Mouse (Mus musculus) limb, embryonic 13.5 days (tissue): ENCODE measurements at regions not wholly inside any gene's neighbourhood (a gene's known extent, or its start where the extent isn't known, plus 50 kb on each side); places are given as distances from the start of the nearest gene placed in this dataset.

ENCODE experiments used
- ATAC-seq: fragments of 200-750 bp; cut with Nextera tagmentation; 2 replicates; pipeline ENCODE4 v1.8.0; 2017; ENCODE audit warnings: low read depth, moderate number of reproducible peaks, moderate TSS enrichment; ENCODE audit not compliant: low FRiP score
- H3K27ac ChIP-seq: fragments of 300-500 bp; sonication (generic); 2 replicates; pipeline ENCODE4 v1.5.1; 2015; ENCODE audit warnings: inconsistent platforms, mild to moderate bottlenecking, moderate library complexity
- H3K27me3 ChIP-seq: fragments of 300-500 bp; sonication (generic); 2 replicates; pipeline ENCODE4 v1.6.1; 2015; ENCODE audit warnings: mild to moderate bottlenecking, inconsistent platforms
- H3K36me3 ChIP-seq: fragments of 300-500 bp; sonication (generic); 2 replicates; pipeline ENCODE4 v1.6.1; 2015; ENCODE audit warnings: inconsistent platforms, mild to moderate bottlenecking, moderate library complexity
- H3K4me1 ChIP-seq: fragments of 300-500 bp; sonication (generic); 2 replicates; pipeline ENCODE4 v1.6.1; 2015; ENCODE audit warnings: inconsistent platforms
- H3K4me2 ChIP-seq: fragments of 300-500 bp; sonication (generic); replicated peaks from 2 replicates; pipeline ENCODE4 v1.6.1; 2015; ENCODE audit warnings: inconsistent platforms, mild to moderate bottlenecking, moderate library complexity
- H3K4me3 ChIP-seq: fragments of 300-500 bp; sonication (generic); 2 replicates; pipeline ENCODE4 v1.5.1; 2015; ENCODE audit warnings: moderate library complexity, mild to moderate bottlenecking, inconsistent platforms
- H3K9ac ChIP-seq: fragments of 300-500 bp; sonication (generic); 2 replicates; pipeline ENCODE4 v1.6.1; 2015; ENCODE audit warnings: mild to moderate bottlenecking, inconsistent platforms
- H3K9me3 ChIP-seq: fragments of 300-500 bp; sonication (generic); 2 replicates; pipeline ENCODE4 v1.6.1; 2016; ENCODE audit warnings: inconsistent platforms
- WGBS: fragments of 180-500 bp; shearing (Covaris S2); methylation state at CpG from one replicate; pipeline ENCODE4 v1.1.7; 2015; 5-methylcytosine and 5-hydroxymethylcytosine counted together

GRCm38 (mm10) chr15:27305035-27305434 lies 161.4 kb upstream of the Ank start:
- Histone ChIP-seq H3K36me3 (no peaks in the 10 kb centered on the region), H3K4me3 (no peak overlapping the region), H3K4me2 (no peak overlapping the region), H3K4me1 (0 out of 2 replicates have a peak, but pooled peaks cover 5% of the 10 kb centered on the region), H3K9ac (no peak overlapping the region), H3K27me3 (no peaks in the 10 kb centered on the region), H3K9me3 (no peaks in the 10 kb centered on the region), H3K27ac (no peak overlapping the region)
- 88% methylated on average over 4 of the region's 4 CpGs for WGBS
- no peak for ATAC-seq

GRCm38 (mm10) chr15:27308639-27309038 lies 157.8 kb upstream of the Ank start:
- ATAC-seq = no peak
- 0 out of 2 replicates have a peak, but pooled peaks cover 5% of the 10 kb centered on the region for H3K4me1 ChIP-seq
- H3K4me3 ChIP-seq = no peak overlapping the region
- H3K4me2 ChIP-seq = no peak overlapping the region
- no peaks in the 10 kb centered on the region for H3K36me3 ChIP-seq
- H3K27me3 ChIP-seq = no peaks in the 10 kb centered on the region
- H3K27ac ChIP-seq = no peak overlapping the region
- WGBS = 31% methylated on average over 4 of the region's 4 CpGs
- no peak overlapping the region for H3K9ac ChIP-seq
- H3K9me3 ChIP-seq = no peaks in the 10 kb centered on the region

DNA sequence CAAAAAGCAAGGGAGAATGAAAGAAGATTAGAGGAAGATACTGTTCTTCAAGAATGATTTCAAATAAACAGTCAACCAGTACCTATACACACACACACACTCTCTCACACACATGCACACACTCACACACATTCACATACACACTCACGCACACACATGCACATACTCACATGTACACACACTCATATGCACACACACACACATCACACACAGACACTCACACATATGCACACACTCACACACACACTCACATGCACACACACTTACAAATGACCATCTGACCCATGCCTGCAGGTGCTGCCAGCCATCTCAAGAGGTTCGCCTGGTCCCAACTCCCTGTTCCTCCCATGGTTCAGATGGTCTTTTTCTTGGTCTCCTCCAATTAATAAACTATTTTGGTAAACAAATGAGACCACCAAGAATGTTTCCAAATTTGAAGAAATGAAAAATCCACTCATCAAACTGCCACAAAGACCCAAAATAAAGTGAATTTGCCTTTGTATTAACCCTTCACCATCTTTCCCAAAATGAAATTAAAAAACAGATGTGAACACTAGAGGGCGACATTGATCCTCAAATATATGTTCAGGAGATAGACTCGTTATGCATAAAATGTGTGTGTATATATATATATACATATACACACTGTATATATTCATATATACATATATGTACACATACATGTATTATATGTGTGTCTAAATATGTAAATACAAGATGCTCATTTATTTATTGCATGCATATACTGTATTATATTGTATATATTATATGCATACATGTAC lies 150.3 kb upstream of the Ank start:
- Histone ChIP-seq H3K9ac (no peak overlapping the region), H3K4me2 (no peak overlapping the region), H3K27ac (no peak overlapping the region), H3K4me3 (no peak overlapping the region), H3K36me3 (no peaks in the 10 kb centered on the region), H3K9me3 (no peaks in the 10 kb centered on the region), H3K27me3 (peaks cover 5% of the 10 kb centered on the region; the same call in 1 of the 2 replicates), H3K4me1 (no peaks in the 10 kb centered on the region)
- no peak for ATAC-seq
- WGBS = 49% methylated on average over 4 of the region's 4 CpGs

GRCm38 (mm10) chr15:27316746-27317129 lies 149.7 kb upstream of the Ank start:
- Histone ChIP-seq H3K27ac (no peak overlapping the region), H3K4me3 (no peak overlapping the region), H3K9me3 (no peaks in the 10 kb centered on the region), H3K27me3 (peaks cover 5% of the 10 kb centered on the region; the same call in 1 of the 2 replicates), H3K9ac (no peak overlapping the region), H3K36me3 (no peaks in the 10 kb centered on the region), H3K4me1 (no peaks in the 10 kb centered on the region), H3K4me2 (no peak overlapping the region)
- WGBS = 81% methylated on average over 1 of the region's 1 CpGs
- ATAC-seq = no peak

- Histone ChIP-seq H3K4me2 (no peak overlapping the region), H3K27ac (no peak overlapping the region), H3K27me3 (peaks cover 9% of the 10 kb centered on the region), H3K4me3 (no peak overlapping the region), H3K36me3 (no peaks in the 10 kb centered on the region), H3K9ac (no peak overlapping the region), H3K9me3 (no peaks in the 10 kb centered on the region), H3K4me1 (peaks cover 6% of the 10 kb centered on the region)
- WGBS = 80% methylated on average over 10 of the region's 10 CpGs
- ATAC-seq = no peak
Measured at GRCm38 (mm10) chr15:27321915-27322665, 144.4 kb upstream of the Ank start.

DNA sequence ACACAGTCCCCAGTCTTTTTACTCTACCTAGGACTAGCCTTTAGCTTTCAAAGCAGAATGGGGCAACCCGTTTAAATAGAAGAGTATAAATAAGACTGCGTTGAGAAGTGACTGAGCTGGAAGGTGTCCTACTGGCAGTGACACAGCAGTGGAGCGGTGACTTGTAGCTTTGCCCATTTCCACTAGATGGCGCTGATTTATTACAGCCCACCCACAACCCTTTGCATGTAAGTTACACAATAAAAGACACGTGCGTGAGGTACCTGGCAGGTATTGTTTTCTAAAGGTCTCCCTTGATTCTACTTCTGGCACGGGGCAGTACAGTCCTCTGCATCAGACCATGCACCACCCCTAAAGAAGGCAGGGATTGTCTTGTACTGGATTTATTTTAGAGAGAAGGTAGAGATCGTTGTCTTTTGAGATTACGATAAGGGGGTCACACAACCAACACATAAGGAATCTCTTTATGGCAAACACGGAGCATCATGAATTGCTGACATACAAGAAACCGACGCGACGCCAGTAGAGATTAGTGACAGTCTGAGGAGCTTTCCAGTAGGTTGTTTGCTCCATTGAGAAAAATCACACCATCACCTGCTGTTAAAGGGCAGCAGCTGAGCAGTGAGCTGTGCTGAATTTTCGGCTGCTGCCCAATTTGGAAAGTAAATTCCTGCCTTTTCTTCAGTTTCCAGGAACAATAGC lies 140.5 kb upstream of the Ank start:
- no peaks in the 10 kb centered on the region for H3K36me3 ChIP-seq
- peaks cover 4% of the 10 kb centered on the region for H3K27me3 ChIP-seq
- no peak overlapping the region for H3K9ac ChIP-seq
- peak; percentile 77 for ATAC-seq
- peaks cover 6% of the 10 kb centered on the region for H3K4me1 ChIP-seq
- no peak overlapping the region for H3K4me3 ChIP-seq
- H3K9me3 ChIP-seq = no peaks in the 10 kb centered on the region
- H3K27ac ChIP-seq = no peak overlapping the region
- H3K4me2 ChIP-seq = no peak overlapping the region
- 29% methylated on average over 15 of the region's 15 CpGs for WGBS

GRCm38 (mm10) chr15:27326549-27326876 lies 140.0 kb upstream of the Ank start:
- H3K27ac ChIP-seq = no peak overlapping the region
- WGBS = 69% methylated on average over 5 of the region's 5 CpGs
- H3K36me3 ChIP-seq = no peaks in the 10 kb centered on the region
- H3K9me3 ChIP-seq = no peaks in the 10 kb centered on the region
- ATAC-seq = no peak
- H3K9ac ChIP-seq = no peak overlapping the region
- H3K4me1 ChIP-seq = peaks cover 6% of the 10 kb centered on the region
- H3K4me3 ChIP-seq = no peak overlapping the region
- H3K27me3 ChIP-seq = peaks cover 4% of the 10 kb centered on the region
- no peak overlapping the region for H3K4me2 ChIP-seq

DNA sequence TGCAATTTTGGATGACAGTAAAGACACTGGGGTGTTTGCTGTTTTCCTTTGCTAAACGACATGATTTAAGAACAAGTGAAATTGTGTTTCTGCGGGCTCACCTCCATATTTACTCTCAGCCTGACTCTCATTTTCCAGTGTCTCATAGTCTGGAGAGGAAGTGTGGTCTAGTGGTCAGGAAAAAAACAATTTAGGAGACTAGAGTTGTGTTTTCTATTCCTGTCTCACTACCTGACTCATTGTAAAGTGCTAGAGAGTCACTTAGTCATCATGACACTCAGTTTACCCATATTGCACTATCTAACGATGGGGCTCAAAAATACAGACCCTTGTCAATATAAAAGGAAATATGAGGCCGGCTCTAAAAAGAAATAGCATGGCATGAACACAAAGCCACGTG lies 138.7 kb upstream of the Ank start:
- no peak overlapping the region for H3K4me3 ChIP-seq
- H3K27ac ChIP-seq = no peak overlapping the region
- peaks cover 6% of the 10 kb centered on the region for H3K4me1 ChIP-seq
- no peaks in the 10 kb centered on the region for H3K9me3 ChIP-seq
- H3K9ac ChIP-seq = no peak overlapping the region
- WGBS = 83% methylated on average over 5 of the region's 5 CpGs
- H3K27me3 ChIP-seq = peaks cover 4% of the 10 kb centered on the region
- H3K4me2 ChIP-seq = no peak overlapping the region
- H3K36me3 ChIP-seq = no peaks in the 10 kb centered on the region
- ATAC-seq = no peak

DNA sequence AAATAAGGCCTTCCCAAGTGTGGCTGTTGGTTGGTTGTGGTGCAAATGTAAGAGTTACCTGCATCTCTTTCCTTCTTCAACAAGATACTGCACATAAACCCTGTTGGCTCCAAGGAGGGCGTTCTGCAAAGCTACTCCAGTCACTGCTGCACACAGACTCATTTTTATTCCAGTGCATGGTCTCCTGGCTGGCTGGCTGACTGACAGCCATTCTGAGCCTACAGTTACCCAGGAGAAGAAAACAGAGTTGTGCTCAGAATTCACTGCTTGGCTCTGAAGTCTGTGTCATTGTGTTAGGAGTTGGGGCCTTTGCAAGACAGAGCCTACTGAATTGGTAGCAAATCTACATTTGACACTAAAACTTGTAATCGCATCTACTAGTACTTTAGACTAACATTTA lies 138.0 kb upstream of the Ank start:
- no peak for ATAC-seq
- WGBS = 79% methylated on average over 2 of the region's 2 CpGs
- Histone ChIP-seq H3K4me1 (peaks cover 6% of the 10 kb centered on the region), H3K36me3 (no peaks in the 10 kb centered on the region), H3K4me3 (no peak overlapping the region), H3K9me3 (no peaks in the 10 kb centered on the region), H3K27ac (no peak overlapping the region), H3K27me3 (peaks cover 4% of the 10 kb centered on the region), H3K9ac (no peak overlapping the region), H3K4me2 (no peak overlapping the region)

DNA sequence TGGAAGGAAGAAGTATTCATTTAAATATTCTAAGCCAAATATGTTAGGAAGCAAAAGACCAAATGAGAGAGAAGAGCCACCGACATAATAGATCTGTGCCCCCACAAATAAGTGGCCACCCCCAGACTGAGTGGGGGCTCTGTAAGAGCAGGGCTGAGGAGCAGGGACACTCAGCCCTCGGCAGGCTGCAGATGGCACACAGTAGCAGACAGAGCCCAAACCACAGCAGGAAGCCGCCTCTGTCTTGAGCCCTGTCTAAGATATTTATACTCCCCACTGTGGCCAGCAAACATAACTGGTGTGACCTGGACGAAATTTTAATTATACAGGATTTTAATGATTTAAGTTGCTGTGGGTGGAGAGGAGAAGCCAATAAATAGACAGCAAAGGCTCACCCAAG lies 126.4 kb upstream of the Ank start:
- WGBS = 64% methylated on average over 4 of the region's 4 CpGs
- H3K4me1 ChIP-seq = no peaks in the 10 kb centered on the region
- no peak for ATAC-seq
- no peak overlapping the region for H3K4me2 ChIP-seq
- no peaks in the 10 kb centered on the region for H3K27me3 ChIP-seq
- H3K36me3 ChIP-seq = no peaks in the 10 kb centered on the region
- no peak overlapping the region for H3K4me3 ChIP-seq
- H3K9me3 ChIP-seq = peaks cover 4% of the 10 kb centered on the region; the same call in 1 of the 2 replicates
- H3K27ac ChIP-seq = no peak overlapping the region
- H3K9ac ChIP-seq = no peak overlapping the region

GRCm38 (mm10) chr15:27341518-27341976 lies 124.9 kb upstream of the Ank start:
- Histone ChIP-seq H3K4me3 (no peak overlapping the region), H3K9ac (no peak overlapping the region), H3K9me3 (peaks cover 5% of the 10 kb centered on the region; the same call in 1 of the 2 replicates), H3K27ac (no peak overlapping the region), H3K36me3 (no peaks in the 10 kb centered on the region), H3K4me2 (no peak overlapping the region), H3K27me3 (no peaks in the 10 kb centered on the region), H3K4me1 (no peaks in the 10 kb centered on the region)
- ATAC-seq = no peak
- 57% methylated on average over 5 of the region's 5 CpGs for WGBS

DNA sequence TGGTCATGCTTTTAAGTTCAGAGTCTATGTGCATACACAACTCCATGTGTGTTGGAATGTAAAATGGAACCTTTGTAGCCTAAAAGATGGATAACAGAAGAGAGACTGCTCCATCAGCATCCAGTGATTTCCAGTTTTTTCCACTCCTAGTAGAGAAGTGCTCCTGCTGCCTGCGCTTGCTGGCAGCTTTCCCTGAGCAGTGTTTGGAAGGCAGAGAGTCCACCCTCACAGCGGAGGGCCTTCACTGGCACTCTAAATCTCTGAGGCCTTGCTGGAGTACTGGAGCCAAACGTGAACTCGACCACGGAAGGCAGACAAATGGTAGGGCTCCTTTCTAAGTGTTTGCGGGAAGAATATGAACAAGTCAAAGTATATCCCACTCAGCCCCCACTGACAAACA lies 108.0 kb upstream of the Ank start:
- 0 out of 2 replicates have a peak, but pooled peaks have one; percentile 59 for ATAC-seq
- Histone ChIP-seq H3K36me3 (no peaks in the 10 kb centered on the region), H3K27me3 (no peaks in the 10 kb centered on the region), H3K27ac (no peak overlapping the region), H3K9me3 (no peaks in the 10 kb centered on the region), H3K4me1 (no peaks in the 10 kb centered on the region), H3K4me3 (no peak overlapping the region), H3K4me2 (no peak overlapping the region), H3K9ac (no peak overlapping the region)
- 70% methylated on average over 6 of the region's 6 CpGs for WGBS
